Mouse (Mus musculus) lung, postnatal 36 days (tissue): ENCODE measurements around the gene Snx9.

Experiments
- DNase-seq: peaks from one replicate; pipeline ENCODE4 v3.0.0; 2022; ENCODE audit warnings: mixed read lengths

Gene Snx9

GRCm38 (mm10) chr17:5846101-5846500, 5.0 kb downstream of the Snx9 start:
- no peak for DNase-seq

DNA sequence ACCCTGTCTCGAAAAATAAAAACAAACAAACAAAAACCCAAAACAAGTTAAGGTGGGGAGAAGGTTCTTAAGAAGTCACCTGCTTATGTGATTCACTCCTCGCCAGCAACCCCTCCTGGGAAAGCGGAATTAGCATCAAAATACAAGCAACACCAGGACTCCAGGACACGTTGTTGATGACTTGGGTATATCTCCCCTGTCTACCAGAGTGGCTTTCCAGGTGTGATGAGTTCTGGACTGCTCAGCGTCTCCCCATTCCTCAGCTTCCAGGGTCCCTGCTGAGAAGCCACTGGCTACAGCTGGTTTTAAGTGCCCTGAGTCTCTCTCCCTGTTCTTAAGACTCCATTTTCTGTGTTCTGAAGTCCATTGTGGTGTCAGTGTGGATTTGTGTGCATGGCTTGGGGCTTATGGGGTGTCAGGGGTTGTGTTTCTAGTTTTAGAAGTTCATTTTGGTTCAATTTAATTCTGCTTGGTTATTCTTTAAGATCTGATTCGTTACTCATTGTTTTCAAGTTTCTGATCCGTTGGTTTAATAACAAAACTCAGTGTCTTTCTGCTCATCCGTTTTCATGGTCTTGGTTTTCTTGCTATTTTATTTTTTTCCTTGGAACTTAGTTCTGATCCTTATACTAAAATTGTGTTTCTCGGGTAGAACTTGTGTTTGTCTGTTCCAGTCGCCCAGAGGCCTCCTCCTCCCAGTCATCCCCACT, 7.7 kb downstream of the Snx9 start:
- no peak for DNase-seq

DNA sequence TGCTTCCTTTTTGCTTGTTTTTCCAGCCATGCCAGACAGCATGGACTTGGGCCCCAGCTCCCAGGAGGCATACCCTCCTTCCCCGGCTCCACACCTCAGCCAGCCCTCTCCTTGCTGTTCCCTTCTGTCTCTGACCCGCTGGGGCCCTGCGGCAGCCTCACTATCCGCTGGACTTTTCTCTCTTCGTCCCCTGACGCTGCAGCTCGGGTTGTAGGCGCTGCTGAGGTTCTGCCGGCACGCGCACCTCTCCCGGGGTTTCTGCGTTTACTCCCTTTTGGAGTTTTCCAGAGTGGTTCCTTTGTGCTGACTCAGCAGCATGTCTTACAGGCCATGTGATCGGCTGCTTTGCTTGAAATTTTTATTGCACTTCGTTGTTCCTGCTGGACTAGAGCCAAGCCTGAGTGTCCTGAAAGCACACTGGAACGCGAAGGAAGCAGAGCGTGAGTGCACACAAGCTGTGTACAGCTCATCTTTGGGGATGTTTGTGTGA, 8.3 kb downstream of the Snx9 start:
- peak; percentile 88 for DNase-seq

DNA sequence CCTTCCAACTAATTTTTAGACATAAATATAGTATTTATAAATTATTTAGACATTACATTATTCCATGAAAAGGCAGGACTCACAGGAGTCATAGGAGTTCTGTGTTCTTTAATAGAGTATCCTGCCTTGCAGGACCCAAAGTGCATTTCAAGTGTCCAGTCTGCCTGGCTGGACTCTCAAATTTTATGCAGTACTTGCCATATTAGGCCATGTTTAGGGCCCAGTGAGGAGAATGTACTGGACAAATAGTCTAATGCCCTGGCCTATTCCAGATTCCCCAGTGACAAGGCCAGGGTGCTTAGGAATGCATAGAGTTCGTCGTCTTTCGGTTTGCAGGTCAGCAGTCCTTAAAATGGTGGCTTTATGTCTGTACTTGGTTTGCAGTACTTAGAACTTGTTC, 8.9 kb downstream of the Snx9 start:
- DNase-seq = no peak

GRCm38 (mm10) chr17:5850476-5850875, 9.3 kb downstream of the Snx9 start:
- DNase-seq = no peak

GRCm38 (mm10) chr17:5853936-5854335, 12.8 kb downstream of the Snx9 start:
- no peak for DNase-seq

- no peak for DNase-seq
Measured at GRCm38 (mm10) chr17:5855560-5855959, 14.4 kb downstream of the Snx9 start.

DNA sequence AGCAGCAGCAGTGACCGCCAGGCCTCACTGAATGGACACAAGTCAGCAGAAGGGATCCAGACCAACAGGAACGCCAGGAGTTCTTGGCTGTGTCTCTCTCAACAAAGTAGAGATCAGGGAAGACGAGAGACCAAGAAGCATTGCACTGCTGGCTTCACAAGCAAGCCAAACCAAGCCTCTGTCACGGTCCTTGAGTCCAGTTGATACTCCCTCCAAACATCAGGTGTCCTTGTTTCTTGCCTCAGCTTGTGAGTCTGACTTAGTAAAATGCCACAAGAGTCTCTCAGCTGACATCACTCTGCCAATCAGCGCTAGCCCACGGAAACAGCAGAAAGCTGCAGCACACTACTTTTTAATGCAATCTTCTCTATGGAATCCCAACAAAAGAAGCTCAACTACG, 15.3 kb downstream of the Snx9 start:
- DNase-seq = no peak

- DNase-seq = no peak
Measured at GRCm38 (mm10) chr17:5857206-5857605, 16.1 kb downstream of the Snx9 start.

- DNase-seq = no peak
Measured at GRCm38 (mm10) chr17:5858209-5858608, 17.1 kb downstream of the Snx9 start.

DNA sequence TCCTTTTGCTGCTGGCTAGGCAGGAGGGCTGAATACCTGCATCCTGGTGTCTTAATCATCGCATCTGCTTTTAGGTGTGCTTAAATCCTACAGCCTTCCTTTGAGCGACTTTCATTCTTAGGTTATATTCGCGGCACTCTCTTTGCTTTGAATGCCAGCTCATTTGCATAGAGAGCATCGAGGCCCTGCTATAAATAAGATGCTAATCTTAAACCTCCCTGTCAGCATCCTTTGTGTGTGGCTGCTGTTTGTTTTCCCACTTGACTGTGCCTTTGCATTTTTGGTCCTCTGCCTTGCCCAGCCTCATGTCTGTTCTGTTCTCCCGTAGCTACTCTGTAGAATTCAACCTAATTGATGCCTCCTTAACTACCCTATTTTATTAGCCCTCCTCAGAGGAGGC, 21.2 kb downstream of the Snx9 start:
- no peak for DNase-seq

- DNase-seq = no peak
Measured at GRCm38 (mm10) chr17:5862869-5863268, 21.7 kb downstream of the Snx9 start.

GRCm38 (mm10) chr17:5863745-5864144, 22.6 kb downstream of the Snx9 start:
- DNase-seq = no peak

GRCm38 (mm10) chr17:5867456-5867855, 26.3 kb downstream of the Snx9 start:
- no peak for DNase-seq

DNA sequence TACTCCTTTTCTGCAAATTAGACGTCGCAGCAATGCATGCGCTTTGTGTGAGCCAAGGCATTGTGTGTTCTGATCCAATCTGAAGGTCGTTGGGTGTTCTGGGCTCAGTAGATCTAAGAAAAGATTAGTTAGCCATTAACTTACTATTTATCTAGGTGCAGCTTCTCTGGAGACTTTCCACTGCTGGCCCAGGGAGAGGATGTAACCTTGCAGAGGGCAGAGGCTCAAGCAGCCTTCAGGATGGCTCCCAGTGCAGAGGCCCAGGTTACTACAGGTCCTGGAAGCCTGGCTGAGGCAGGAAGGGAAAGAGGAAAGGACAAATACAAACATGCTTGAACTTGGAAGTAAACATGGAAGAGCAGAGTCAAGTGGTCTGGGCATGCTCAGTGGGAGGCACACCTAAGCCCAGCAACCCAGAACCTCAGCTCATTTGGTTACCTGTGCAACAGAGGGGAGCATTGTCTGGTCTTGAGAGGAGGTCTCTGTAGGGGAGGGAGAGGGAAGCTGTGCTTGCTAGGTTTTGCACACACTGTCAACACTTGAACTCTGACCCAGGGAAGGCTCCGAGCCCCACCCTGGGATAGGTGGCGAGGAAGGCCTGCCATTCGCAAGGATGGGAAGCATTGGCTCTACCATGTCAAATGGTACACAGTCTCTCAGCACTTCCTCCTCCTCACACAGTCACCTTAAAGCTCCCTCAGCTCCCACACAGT, 27.3 kb downstream of the Snx9 start:
- DNase-seq = no peak

GRCm38 (mm10) chr17:5869461-5869860, 28.3 kb downstream of the Snx9 start:
- no peak for DNase-seq

DNA sequence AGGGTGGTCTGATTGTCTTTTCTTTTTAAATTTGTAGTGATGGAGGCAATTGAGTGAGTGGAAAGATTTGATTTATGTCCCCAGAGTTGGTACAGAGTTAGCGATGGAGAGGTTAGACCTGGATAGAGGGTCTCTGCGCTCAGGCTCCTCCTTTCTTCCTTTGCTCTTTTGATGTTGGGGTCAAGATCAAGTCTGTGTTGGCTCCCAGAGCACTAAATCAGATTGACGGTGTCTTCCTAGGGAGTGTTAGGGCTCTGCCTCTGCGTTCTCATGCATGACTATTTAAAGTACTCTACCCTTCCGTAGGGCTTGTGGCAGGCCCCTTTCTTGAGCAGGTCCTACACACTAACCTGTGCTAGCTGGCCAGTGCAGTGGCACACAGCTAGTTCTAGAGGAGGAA, 28.9 kb downstream of the Snx9 start:
- no peak for DNase-seq

GRCm38 (mm10) chr17:5870696-5871095, 29.6 kb downstream of the Snx9 start:
- no peak for DNase-seq

- peak; percentile 75 for DNase-seq
Measured at GRCm38 (mm10) chr17:5872506-5872905, 31.4 kb downstream of the Snx9 start.

DNA sequence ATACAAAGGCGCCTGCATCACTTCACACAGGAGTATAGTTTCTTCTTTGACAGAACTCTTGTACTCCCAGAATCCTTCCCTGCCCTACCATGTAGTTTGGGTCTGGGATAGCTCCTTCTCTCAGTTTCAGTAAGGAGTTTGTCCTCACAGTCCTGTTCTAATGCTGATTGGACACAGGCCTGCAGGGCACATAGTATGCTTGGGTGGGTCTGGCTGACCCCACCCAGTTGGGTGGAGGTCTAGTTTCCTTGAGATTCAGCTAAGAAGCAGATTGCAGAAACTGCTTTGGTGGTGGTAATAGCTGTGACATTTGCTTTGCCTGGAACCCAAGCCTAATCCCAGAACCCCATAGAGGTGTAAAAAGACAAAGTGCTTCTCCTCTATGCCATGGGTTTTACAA, 33.4 kb downstream of the Snx9 start:
- no peak for DNase-seq

DNA sequence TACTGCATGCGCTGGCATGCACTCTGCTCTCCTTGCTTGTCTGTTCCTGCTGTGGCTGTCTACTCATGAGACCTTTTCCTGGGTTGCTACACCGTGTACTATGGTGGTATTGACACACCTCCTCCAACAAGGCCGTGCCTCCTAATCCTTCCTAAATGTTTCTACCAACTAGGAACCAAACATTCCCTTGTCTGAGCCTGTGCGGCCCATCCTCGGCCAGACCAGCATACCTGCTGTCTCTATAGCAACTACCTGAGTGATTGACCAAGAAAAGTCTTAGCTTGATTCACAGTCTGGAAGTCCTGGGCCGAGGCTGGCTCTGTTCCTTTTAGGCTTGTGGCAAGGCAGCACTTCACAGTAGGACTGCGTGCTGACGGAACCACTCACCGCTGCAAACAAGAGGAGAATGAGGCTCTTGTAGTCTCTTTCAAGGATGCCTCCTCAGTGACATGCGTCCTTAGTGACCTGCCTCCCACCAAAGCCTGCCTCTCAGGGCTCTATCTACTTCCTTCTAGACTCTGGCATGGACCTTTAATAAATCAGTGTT, 36.6 kb downstream of the Snx9 start:
- DNase-seq = no peak

DNA sequence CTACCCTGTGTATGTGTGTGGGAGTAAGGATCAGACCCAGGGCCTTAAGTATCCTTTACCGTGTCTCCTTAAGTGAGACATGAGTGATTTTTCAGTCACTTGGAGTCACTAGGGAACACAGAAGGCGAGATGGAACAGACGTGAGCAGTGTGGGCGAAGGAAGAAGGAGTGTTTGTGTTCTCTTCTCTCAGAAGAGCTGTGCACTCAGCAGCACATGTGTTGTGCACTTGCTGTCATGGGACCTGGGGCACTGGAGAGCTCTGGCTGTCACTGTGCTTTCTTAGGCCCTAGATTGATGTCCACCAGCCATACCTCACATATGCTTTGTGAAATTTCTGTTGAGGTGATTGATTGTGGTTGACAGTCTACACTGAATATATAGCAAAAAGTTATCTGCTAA, 37.7 kb downstream of the Snx9 start:
- DNase-seq = no peak

DNA sequence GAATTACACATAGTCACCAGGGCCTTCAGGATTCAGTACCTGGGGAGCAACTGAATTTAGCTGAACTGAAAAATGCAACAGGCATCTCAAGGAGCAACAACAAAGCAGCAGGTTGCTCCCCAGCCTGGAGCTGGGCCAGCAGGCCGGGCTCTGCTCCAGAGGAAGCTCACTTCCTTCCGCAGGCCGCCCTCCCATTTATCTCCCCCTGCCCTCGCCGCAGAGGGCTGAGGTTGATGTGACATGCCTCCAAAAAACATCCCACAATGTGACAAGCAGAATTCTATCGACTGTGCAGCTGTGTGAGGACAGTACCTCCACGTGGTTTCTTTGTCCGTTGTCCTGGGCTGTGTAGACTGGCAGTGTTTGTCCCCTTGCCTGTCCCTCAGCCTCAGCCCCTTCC, 44.3 kb downstream of the Snx9 start:
- DNase-seq = peak; percentile 82

DNA sequence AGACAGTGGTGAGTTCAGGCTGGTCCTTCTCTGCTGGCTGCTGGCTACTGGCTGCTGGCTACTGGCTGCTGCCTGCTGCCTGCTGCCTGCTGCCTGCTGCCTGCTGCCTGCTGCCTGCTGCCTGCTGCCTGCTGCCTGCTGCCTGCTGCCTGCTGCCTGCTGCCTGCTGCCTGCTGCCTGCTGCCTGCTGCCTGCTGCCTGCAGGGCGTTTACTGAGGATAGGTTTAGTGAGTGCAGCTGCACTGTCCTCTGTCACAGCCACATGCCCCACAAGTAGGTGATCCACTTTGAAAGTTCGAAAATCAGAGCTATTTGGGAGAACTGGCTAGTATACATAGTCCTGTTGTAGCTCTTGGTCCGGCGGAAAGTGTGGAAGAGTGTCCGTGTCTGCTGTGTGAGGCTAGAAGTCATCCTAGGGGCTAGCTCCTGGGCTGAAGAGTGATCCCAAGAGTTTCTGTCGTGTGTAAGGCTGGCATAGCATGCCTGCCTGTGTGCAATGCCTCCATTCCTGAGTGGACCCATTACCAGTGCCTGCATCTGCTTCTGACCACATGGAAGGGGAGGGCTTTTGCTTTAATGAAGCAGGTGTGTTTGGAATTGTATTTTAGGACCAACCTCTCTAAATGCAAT, 45.2 kb downstream of the Snx9 start:
- no peak for DNase-seq
